Mouse (Mus musculus) heart, postnatal 25 days (tissue): ENCODE results near the gene Parva. TPM values are rescaled to one million over a fixed set of nuclear protein-coding genes. Genes with fewer than 3 reads are reported as not detected.
A peak's percentile ranks its signal among the peaks of the same experiment; 100 is the strongest.

ENCODE experiments used
- DNase-seq: peaks from one replicate; pipeline ENCODE4 v3.0.0; 2022; ENCODE audit warnings: low spot score
- intact Hi-C: fragments of 180-260 bp; cut with DNase I; formaldehyde crosslinking; loops from one replicate; pipeline ENCODE4 v1.15.1; 2025
- total RNA-seq, 2 experiments: library from RNA; stranded (reverse); gene quantifications; 2 replicates each; pipeline ENCODE4 v1.2.3; 2021

Parva gene
- total RNA-seq, 2 experiments from 2014 or later: 55.2 to 61.3 TPM

- DNase-seq: no peak
- intact Hi-C loops: no loop called here
Observed at GRCm38 (mm10) chr7:112502050-112502809, 74.9 kb downstream of the Parva start.

GRCm38 (mm10) chr7:112502845-112503244, 75.5 kb downstream of the Parva start:
- DNase-seq: no peak
- intact Hi-C loops: no loop called here

- intact Hi-C loops: no loop called here
- no peak for DNase-seq
Observed at GRCm38 (mm10) chr7:112503448-112503847, 76.1 kb downstream of the Parva start.

- intact Hi-C loops: no loop called here
- DNase-seq: no peak
Observed at GRCm38 (mm10) chr7:112503917-112504316, 76.6 kb downstream of the Parva start.

- no peak for DNase-seq
- intact Hi-C loops: no loop called here
Observed at GRCm38 (mm10) chr7:112509107-112509506, 81.8 kb downstream of the Parva start.

- intact Hi-C loops: no loop called here
Observed at GRCm38 (mm10) chr7:112510336-112511048, 83.2 kb downstream of the Parva start.

GRCm38 (mm10) chr7:112511309-112511708, 84.0 kb downstream of the Parva start:
- no peak for DNase-seq
- intact Hi-C loops: no loop called here

More at GRCm38 (mm10) chr7:112510336-112511048, 83.2 kb downstream of the Parva start:
- no peak for DNase-seq

GRCm38 (mm10) chr7:112512257-112512656, 85.0 kb downstream of the Parva start:
- intact Hi-C loops: no loop called here
- DNase-seq: no peak

GRCm38 (mm10) chr7:112512895-112513294, 85.6 kb downstream of the Parva start:
- no peak for DNase-seq
- intact Hi-C loops: no loop called here

GRCm38 (mm10) chr7:112514636-112515193, 87.4 kb downstream of the Parva start:
- no peak for DNase-seq
- intact Hi-C loops: no loop called here

GRCm38 (mm10) chr7:112525465-112525864, 98.2 kb downstream of the Parva start:
- intact Hi-C loops: no loop called here
- DNase-seq: no peak

GRCm38 (mm10) chr7:112526226-112526625, 98.9 kb downstream of the Parva start:
- intact Hi-C loops: no loop called here
- no peak for DNase-seq

- peak; percentile 39 for DNase-seq
- intact Hi-C loops: no loop called here
Observed at GRCm38 (mm10) chr7:112527230-112527629, 99.9 kb downstream of the Parva start.

GRCm38 (mm10) chr7:112528059-112528458, 100.8 kb downstream of the Parva start:
- no peak for DNase-seq
- intact Hi-C loops: no loop called here

- no peak for DNase-seq
- intact Hi-C loops: no loop called here
Observed at GRCm38 (mm10) chr7:112528582-112529360, 101.5 kb downstream of the Parva start.

- intact Hi-C loops: no loop called here
- DNase-seq: no peak
Observed at GRCm38 (mm10) chr7:112530924-112531323, 103.6 kb downstream of the Parva start.

- intact Hi-C loops: no loop called here
- DNase-seq: no peak
Observed at GRCm38 (mm10) chr7:112534148-112534547, 106.8 kb downstream of the Parva start.

GRCm38 (mm10) chr7:112535408-112535921, 108.2 kb downstream of the Parva start:
- intact Hi-C loops: no loop called here
- DNase-seq: peak; percentile 60

GRCm38 (mm10) chr7:112549136-112549535, 121.8 kb downstream of the Parva start:
- no peak for DNase-seq
- intact Hi-C loops: no loop called here

GRCm38 (mm10) chr7:112561504-112561903, 134.2 kb downstream of the Parva start:
- DNase-seq: no peak
- intact Hi-C loops: loop anchor here (2.0 kb wide), 1 partner anchor 91 kb away; no protein-coding TSS in a partner anchor
